Mouse (Mus musculus): ENCODE measurements at regions not wholly inside any gene's neighbourhood (a gene's known extent, or its start where the extent isn't known, plus 50 kb on each side); places are given as distances from the start of the nearest gene placed in this dataset.

DNA sequence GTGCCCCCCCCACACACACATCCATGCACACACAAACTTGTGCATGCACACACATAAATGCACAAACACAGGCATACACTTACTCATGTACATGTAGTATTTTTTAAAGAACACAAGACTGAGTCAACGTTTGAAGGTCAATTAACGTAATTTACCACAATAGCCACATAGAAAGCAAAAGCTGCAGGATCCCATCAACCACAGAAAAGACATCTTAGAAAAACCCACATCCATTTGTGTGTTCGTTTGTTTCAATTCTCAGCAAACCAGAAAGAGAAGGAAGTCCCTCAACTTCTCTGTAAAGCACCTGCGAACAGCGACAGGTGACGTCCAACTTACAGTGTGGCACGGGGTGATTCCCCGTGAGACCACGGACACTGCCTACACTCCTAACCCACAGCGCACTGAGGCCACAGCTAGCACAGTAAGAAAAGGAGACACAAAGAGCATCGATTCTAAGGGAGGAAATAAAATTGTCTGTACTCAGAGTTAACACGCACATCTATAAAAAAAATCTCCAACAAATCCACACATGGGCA is 53.8 kb downstream of the Dio3 start:
- no peak overlapping the region for H3K27ac ChIP-seq (replicated peaks; ENCODE audit: low read depth, low read length)
- H3K4me2 ChIP-seq (ENCODE audit: low read depth, severe bottlenecking) = no peak overlapping the region
- no peak overlapping the region for H3K9ac ChIP-seq (ENCODE audit: low read length)
- no peak overlapping the region for H3K4me3 ChIP-seq (ENCODE audit: low read depth, low read length)
- DNase-seq (ENCODE audit: low spot score) (no peak), ATAC-seq (ENCODE audit: insufficient number of reproducible peaks, low FRiP score, low TSS enrichment, low read depth) (no peak)
- no peaks in the 10 kb centered on the region for H3K4me1 ChIP-seq (ENCODE audit: control insufficient read depth, insufficient read depth, low read length)
- no peaks in the 10 kb centered on the region for H3K27me3 ChIP-seq (ENCODE audit: control insufficient read depth, insufficient read depth, low read length)
- H3K36me3 ChIP-seq (ENCODE audit: control insufficient read depth, insufficient read depth, low read length) = no peaks in the 10 kb centered on the region
- H3K9me3 ChIP-seq (ENCODE audit: control insufficient read depth, low read length) = 0 out of 2 replicates have a peak, but pooled peaks cover 2% of the 10 kb centered on the region
- WGBS = 92% methylated on average over 12 of the region's 12 CpGs

GRCm38 (mm10) chr12:110334609-110335008 is 55.7 kb downstream of the Dio3 start:
- Histone ChIP-seq H3K4me1 (ENCODE audit: control insufficient read depth, insufficient read depth, low read length) (no peaks in the 10 kb centered on the region), H3K4me2 (ENCODE audit: low read depth, severe bottlenecking) (no peak overlapping the region), H3K27ac (replicated peaks; ENCODE audit: low read depth, low read length) (no peak overlapping the region), H3K9ac (ENCODE audit: low read length) (no peak overlapping the region), H3K4me3 (ENCODE audit: low read depth, low read length) (no peak overlapping the region), H3K9me3 (ENCODE audit: control insufficient read depth, low read length) (0 out of 2 replicates have a peak, but pooled peaks cover 2% of the 10 kb centered on the region), H3K27me3 (ENCODE audit: control insufficient read depth, insufficient read depth, low read length) (no peaks in the 10 kb centered on the region), H3K36me3 (ENCODE audit: control insufficient read depth, insufficient read depth, low read length) (no peaks in the 10 kb centered on the region)
- WGBS = 76% methylated on average over 2 of the region's 2 CpGs
- DNase-seq (ENCODE audit: low spot score) = no peak
- no peak for ATAC-seq (ENCODE audit: insufficient number of reproducible peaks, low FRiP score, low TSS enrichment, low read depth)

- ATAC-seq (ENCODE audit: insufficient number of reproducible peaks, low FRiP score, low TSS enrichment, low read depth) (no peak), DNase-seq (ENCODE audit: low spot score) (no peak)
- H3K9ac ChIP-seq (ENCODE audit: low read length) = no peak overlapping the region
- H3K4me1 ChIP-seq (ENCODE audit: control insufficient read depth, insufficient read depth, low read length) = no peaks in the 10 kb centered on the region
- H3K4me2 ChIP-seq (ENCODE audit: low read depth, severe bottlenecking) = no peak overlapping the region
- H3K27ac ChIP-seq (replicated peaks; ENCODE audit: low read depth, low read length) = no peak overlapping the region
- H3K9me3 ChIP-seq (ENCODE audit: control insufficient read depth, low read length) = no peaks in the 10 kb centered on the region
- no peak overlapping the region for H3K4me3 ChIP-seq (ENCODE audit: low read depth, low read length)
- H3K36me3 ChIP-seq (ENCODE audit: control insufficient read depth, insufficient read depth, low read length) = no peaks in the 10 kb centered on the region
- no peaks in the 10 kb centered on the region for H3K27me3 ChIP-seq (ENCODE audit: control insufficient read depth, insufficient read depth, low read length)
- WGBS = 79% methylated on average over 4 of the region's 4 CpGs
Observed at GRCm38 (mm10) chr12:110344280-110344827, 65.5 kb downstream of the Dio3 start.

DNA sequence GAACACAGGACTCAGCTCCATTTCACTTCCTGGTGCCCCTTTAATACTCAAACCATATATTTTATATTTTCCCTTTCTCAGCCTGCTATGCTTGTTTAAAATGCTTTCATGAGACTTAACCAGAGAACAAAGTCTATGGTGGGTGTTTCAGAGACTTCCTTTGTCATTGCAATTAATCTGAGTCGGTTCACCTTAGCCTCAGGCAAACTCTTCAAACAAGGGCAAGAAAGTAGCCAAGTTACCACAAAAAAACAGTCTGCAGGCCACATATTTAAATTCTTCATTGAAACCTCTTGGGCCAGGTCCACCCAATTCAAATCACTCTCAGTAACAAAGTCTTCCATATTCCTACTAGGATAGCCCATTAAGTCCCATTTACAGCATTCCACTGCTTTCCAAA is 70.8 kb downstream of the Dio3 start:
- no peak overlapping the region for H3K9ac ChIP-seq (ENCODE audit: low read length)
- 61% methylated on average over 1 of the region's 1 CpGs for WGBS

DNA sequence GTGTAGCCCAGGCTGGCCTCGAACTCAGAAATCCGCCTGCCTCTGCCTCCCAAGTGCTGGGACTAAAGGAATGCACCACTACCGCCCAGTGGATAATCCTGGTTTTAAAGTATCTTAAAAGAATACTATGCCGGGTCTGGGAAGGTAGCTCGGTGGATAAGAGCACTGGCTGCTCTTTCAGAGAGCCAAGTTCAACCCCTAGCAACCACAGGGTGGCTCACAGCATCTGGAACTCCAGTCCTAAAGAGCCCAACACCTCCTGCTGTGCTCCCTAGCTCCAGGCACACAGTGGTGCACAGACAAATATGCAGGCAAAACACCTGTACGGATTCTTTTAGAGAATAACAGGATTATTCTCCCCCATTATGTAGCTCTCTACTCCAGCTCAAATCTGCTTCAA is 77.0 kb downstream of the Dio3 start:
- 78% methylated on average over 6 of the region's 6 CpGs for whole genome bisulfite sequencing

More for the DNA sequence above, 70.8 kb downstream of the Dio3 start:
- Histone ChIP-seq H3K27ac (replicated peaks; ENCODE audit: low read depth, low read length) (no peak overlapping the region), H3K4me1 (ENCODE audit: control insufficient read depth, insufficient read depth, low read length) (no peaks in the 10 kb centered on the region), H3K36me3 (ENCODE audit: control insufficient read depth, insufficient read depth, low read length) (no peaks in the 10 kb centered on the region), H3K9me3 (ENCODE audit: control insufficient read depth, low read length) (no peaks in the 10 kb centered on the region), H3K27me3 (ENCODE audit: control insufficient read depth, insufficient read depth, low read length) (no peaks in the 10 kb centered on the region), H3K4me2 (ENCODE audit: low read depth, severe bottlenecking) (no peak overlapping the region), H3K4me3 (ENCODE audit: low read depth, low read length) (no peak overlapping the region)
- no peak for ATAC-seq (ENCODE audit: insufficient number of reproducible peaks, low FRiP score, low TSS enrichment, low read depth)
- no peak for DNase-seq (ENCODE audit: low spot score)

DNA sequence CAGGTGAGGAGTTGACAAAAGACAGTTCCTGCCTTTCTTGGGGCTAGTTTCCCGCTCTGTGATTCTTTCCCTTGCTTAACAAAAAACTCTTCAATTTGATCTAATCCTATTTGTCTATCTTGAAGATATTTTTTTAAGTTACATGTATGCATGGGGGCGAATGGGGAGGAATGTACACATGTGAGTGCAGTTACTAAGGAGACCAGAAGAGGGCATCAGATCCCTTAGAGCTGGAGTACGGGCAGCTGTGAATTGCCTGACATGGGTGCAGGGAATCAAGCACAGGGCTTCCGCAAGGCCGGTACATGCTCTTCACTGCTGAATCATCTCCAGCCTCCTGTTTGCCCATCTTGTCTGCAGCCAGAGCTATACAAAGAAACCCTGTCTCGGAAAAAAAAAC is 79.8 kb upstream of the Ppp2r5c start:
- Histone ChIP-seq H3K27ac (replicated peaks; ENCODE audit: low read depth, low read length) (no peak overlapping the region), H3K27me3 (ENCODE audit: control insufficient read depth, insufficient read depth, low read length) (no peaks in the 10 kb centered on the region; the same call in 1 of the 2 replicates), H3K4me1 (ENCODE audit: control insufficient read depth, insufficient read depth, low read length) (no peaks in the 10 kb centered on the region), H3K36me3 (ENCODE audit: control insufficient read depth, insufficient read depth, low read length) (no peaks in the 10 kb centered on the region), H3K4me3 (ENCODE audit: low read depth, low read length) (no peak overlapping the region), H3K4me2 (ENCODE audit: low read depth, severe bottlenecking) (no peak overlapping the region), H3K9ac (ENCODE audit: low read length) (no peak overlapping the region), H3K9me3 (ENCODE audit: control insufficient read depth, low read length) (no peaks in the 10 kb centered on the region)
- 94% methylated on average over 6 of the region's 6 CpGs for WGBS
- no peak for ATAC-seq (ENCODE audit: insufficient number of reproducible peaks, low FRiP score, low TSS enrichment, low read depth)
- DNase-seq (ENCODE audit: low spot score) = no peak

More for the DNA sequence above, 77.0 kb downstream of the Dio3 start:
- H3K27me3 ChIP-seq (ENCODE audit: control insufficient read depth, insufficient read depth, low read length) = no peaks in the 10 kb centered on the region
- DNase-seq (ENCODE audit: low spot score) (no peak), ATAC-seq (ENCODE audit: insufficient number of reproducible peaks, low FRiP score, low TSS enrichment, low read depth) (no peak)
- H3K27ac ChIP-seq (replicated peaks; ENCODE audit: low read depth, low read length) = no peak overlapping the region
- H3K9ac ChIP-seq (ENCODE audit: low read length) = no peak overlapping the region
- H3K9me3 ChIP-seq (ENCODE audit: control insufficient read depth, low read length) = no peaks in the 10 kb centered on the region
- no peaks in the 10 kb centered on the region for H3K36me3 ChIP-seq (ENCODE audit: control insufficient read depth, insufficient read depth, low read length)
- H3K4me1 ChIP-seq (ENCODE audit: control insufficient read depth, insufficient read depth, low read length) = no peaks in the 10 kb centered on the region
- no peak overlapping the region for H3K4me3 ChIP-seq (ENCODE audit: low read depth, low read length)
- H3K4me2 ChIP-seq (ENCODE audit: low read depth, severe bottlenecking) = no peak overlapping the region

- Histone ChIP-seq H3K27me3 (ENCODE audit: control insufficient read depth, insufficient read depth, low read length) (no peaks in the 10 kb centered on the region; the same call in 1 of the 2 replicates), H3K4me1 (ENCODE audit: control insufficient read depth, insufficient read depth, low read length) (no peaks in the 10 kb centered on the region), H3K4me2 (ENCODE audit: low read depth, severe bottlenecking) (no peak overlapping the region), H3K9ac (ENCODE audit: low read length) (no peak overlapping the region), H3K9me3 (ENCODE audit: control insufficient read depth, low read length) (no peaks in the 10 kb centered on the region), H3K36me3 (ENCODE audit: control insufficient read depth, insufficient read depth, low read length) (no peaks in the 10 kb centered on the region), H3K4me3 (ENCODE audit: low read depth, low read length) (no peak overlapping the region), H3K27ac (replicated peaks; ENCODE audit: low read depth, low read length) (no peak overlapping the region)
- no peak for DNase-seq (ENCODE audit: low spot score)
- WGBS = 91% methylated on average over 4 of the region's 4 CpGs
- no peak for ATAC-seq (ENCODE audit: insufficient number of reproducible peaks, low FRiP score, low TSS enrichment, low read depth)
Observed at GRCm38 (mm10) chr12:110367822-110368221, 79.1 kb upstream of the Ppp2r5c start.

DNA sequence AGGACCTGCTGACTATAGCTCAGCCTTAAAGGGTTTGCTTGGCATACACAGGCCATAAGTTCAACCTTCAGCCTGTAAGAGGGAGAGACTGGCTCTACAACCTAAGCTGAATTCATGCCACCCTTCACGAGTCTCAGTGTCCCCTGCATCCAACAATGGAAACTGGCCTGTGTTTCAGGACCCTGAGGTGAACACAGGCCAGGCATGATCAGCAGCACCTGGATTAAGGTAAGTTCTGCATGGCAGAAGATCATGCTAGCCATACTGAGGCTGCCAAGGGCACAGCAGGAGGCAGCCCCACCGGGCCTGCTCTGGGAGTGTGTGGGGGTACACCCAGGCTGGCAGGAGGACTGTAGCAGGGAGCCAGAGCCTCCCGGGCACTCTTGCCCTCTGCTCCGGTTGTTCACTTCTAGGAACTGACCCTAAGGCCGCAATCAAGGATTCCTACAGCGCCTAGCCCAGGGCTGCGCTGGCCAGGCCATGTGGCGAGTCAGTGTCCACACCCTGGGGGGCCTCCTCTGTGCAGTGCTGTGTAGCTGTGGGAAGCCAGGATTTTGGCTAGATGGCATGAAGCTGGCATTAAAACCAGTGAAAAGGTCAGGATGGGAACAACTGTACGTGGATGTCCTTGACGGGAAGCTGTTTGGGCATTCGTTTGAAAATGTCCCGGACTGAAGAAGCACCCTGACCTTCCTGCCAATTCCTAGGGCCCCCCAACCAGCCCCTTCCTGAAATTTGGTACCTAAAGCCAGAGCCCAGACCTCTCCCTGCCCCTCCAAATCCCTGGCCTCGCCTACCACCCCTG is 74.8 kb upstream of the Ppp2r5c start:
- ATAC-seq (ENCODE audit: insufficient number of reproducible peaks, low FRiP score, low TSS enrichment, low read depth) = no peak
- Histone ChIP-seq H3K36me3 (ENCODE audit: control insufficient read depth, insufficient read depth, low read length) (no peaks in the 10 kb centered on the region), H3K4me1 (ENCODE audit: control insufficient read depth, insufficient read depth, low read length) (no peaks in the 10 kb centered on the region), H3K4me3 (ENCODE audit: low read depth, low read length) (no peak overlapping the region), H3K27ac (replicated peaks; ENCODE audit: low read depth, low read length) (no peak overlapping the region), H3K4me2 (ENCODE audit: low read depth, severe bottlenecking) (no peak overlapping the region), H3K27me3 (ENCODE audit: control insufficient read depth, insufficient read depth, low read length) (peaks cover 15% of the 10 kb centered on the region), H3K9me3 (ENCODE audit: control insufficient read depth, low read length) (no peaks in the 10 kb centered on the region), H3K9ac (ENCODE audit: low read length) (no peak overlapping the region; the same call in 1 of the 2 replicates)
- no peak for DNase-seq (ENCODE audit: low spot score)
- WGBS = 84% methylated on average over 13 of the region's 13 CpGs

Data from limb, embryonic 11.5 days (tissue).